Mouse (Mus musculus): ENCODE results near the gene Defa36.
"Not testable (repeated sequence)": the region's sequence is repeated elsewhere in the genome, so short reads cannot be mapped to it uniquely, and the experiment has no call there.

The Defa36 gene

DNA sequence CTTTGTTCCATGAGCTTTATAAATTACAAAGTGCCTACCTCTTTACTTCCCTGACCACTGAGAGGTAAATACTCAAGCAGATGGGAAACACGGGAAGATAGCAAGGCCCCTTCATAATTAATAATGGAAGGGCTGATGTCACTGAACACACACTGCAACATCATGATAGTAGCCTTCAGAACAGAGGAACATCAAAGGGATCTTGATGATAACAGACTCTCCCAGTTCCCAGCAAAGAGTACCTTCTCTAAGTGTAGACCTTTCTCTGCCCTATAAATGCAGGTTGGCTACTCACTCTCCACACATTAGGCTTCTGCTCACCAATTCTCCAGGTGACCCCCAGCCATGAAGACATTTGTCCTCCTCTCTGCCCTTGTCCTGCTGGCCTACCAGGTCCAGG is at the start of gene Defa36:
Gene Defa36, plus strand, starts transcription at position 301 of the 400 bp plus-strand sequence.
- DNase-seq: not testable (repeated sequence)

DNA sequence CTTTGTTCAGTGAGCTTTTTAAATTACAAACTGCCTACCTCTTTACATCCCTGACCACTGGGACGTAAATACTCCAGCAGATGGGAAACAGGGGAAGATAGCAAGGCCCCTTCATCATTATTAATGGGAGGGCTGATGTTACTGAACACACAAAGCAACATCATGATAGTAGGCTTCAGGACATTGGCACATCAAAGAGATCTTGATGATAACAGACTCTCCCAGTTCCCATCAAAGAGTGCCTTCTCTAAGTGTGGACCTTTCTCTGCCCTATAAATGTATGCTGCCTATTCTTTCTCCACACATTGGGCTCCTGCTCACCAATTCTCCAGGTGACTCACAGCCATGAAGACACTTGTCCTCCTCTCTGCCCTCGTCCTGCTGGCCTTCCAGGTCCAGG is 49.0 kb upstream of the Defa36 start, which contains the start of gene Defa2:
Gene Defa2, plus strand, starts transcription at position 301 of the 400 bp plus-strand sequence.
- DNase-seq: not testable (repeated sequence)

DNA sequence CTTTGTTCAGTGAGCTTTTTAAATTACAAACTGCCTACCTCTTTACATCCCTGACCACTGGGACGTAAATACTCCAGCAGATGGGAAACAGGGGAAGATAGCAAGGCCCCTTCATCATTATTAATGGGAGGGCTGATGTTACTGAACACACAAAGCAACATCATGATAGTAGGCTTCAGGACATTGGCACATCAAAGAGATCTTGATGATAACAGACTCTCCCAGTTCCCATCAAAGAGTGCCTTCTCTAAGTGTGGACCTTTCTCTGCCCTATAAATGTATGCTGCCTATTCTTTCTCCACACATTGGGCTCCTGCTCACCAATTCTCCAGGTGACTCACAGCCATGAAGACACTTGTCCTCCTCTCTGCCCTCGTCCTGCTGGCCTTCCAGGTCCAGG is 35.7 kb upstream of the Defa36 start, which contains the start of gene Defa33:
Gene Defa33, plus strand, starts transcription at position 301 of the 400 bp plus-strand sequence.
- DNase-seq: not testable (repeated sequence)

DNA sequence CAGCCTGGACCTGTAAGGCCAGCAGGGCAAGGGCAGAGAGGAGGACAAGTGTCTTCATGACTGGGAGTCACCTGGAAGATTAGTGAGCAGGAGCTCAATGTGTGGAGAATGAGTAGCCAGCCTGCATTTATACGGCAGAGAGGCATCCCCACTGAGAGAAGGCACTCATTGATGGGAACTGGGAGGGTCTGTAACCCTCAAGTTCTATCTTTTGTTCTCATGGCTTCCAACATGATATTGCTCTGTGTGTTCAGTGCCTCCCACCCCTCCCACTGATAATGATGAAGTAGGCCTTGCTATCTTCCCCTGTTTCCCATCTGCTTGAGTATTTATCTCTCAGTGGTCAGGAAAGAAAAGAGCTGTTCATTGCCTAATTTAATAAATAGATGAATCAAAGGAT is 29.2 kb downstream of the Defa36 start, which contains the start of gene Gm7849:
Gene Gm7849, minus strand, starts transcription at position 101 of the 400 bp plus-strand sequence.
- not testable (repeated sequence) for DNase-seq
